Mouse (Mus musculus) liver, embryonic 18 days (tissue): ENCODE data around the gene Prr18. TPM values are rescaled to one million over a fixed set of nuclear protein-coding genes. Genes with fewer than 3 reads are reported as not detected.

ENCODE experiments used
- polyA plus RNA-seq: library from polyadenylated mRNA; depleted of rRNA; stranded (reverse); fragments of >200 nt; gene quantifications from 2 replicates; pipeline ENCODE4 v1.2.3, GENCODE M21; 2012; rRNA removed

Gene Prr18
- 0.06 and 0.07 TPM in 2 replicates for polyA plus RNA-seq

DNA sequence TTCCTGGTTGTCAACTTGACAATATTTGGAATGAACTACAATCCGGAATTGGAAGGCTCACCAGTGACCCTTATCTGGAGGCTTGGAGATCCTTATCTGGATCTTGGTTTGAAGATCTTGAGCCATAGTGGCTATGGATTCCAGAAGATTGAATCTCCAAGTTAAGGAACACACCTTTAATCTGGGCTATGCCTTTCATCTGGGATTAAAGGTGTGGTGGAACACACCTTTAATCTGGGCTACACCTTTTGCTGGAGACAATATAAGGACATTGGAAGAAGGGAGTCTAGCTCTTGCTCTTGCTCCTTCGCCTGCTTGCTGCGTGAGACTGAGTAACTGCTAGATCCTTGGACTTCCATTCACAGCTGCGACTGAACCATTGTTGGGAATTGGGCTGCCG, at the start of gene Prr18:
Gene Prr18 (plus strand): TSS at position 301 of the 400 bp plus-strand sequence.

DNA sequence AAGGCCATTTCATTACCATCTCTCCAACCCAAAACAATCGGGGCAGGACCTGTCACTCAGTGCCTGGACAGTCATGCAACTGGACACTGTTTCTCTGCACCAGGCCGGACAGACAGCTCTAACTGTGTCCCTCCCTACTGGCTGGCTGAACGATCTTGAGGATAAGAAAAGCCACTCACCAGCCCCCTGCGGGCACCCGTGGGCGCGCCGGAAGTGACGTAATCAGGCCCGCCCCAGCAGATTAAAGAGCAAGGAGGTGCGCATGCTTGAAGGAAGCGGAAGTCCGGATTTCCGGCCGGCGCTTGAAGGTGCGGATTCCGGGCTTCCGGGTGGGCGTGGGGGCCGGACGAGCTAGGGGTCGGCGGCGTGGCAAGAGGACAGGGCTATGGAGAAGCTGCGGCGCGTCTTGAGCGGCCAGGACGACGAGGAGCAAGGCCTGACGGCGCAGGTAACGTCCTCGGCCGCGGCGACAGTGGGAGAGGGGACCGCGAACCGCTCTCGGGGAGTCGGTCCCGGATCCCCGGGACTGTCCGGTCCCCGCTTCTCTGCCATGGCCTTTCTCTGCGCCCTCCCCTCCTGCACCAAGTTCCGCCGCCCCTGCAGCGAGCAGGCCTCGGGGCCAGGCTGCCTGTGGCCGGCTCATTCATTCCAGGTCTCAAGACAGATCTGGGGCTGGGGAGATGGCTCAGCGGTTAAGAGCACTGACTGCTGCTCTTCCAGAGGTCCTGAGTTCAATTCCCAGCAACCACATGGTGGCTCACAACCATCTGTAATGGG, 26.2 kb upstream of the Prr18 start, which contains the start of gene Sft2d1:
Gene Sft2d1 (plus strand): TSS at position 265 of the 777 bp plus-strand sequence.

DNA sequence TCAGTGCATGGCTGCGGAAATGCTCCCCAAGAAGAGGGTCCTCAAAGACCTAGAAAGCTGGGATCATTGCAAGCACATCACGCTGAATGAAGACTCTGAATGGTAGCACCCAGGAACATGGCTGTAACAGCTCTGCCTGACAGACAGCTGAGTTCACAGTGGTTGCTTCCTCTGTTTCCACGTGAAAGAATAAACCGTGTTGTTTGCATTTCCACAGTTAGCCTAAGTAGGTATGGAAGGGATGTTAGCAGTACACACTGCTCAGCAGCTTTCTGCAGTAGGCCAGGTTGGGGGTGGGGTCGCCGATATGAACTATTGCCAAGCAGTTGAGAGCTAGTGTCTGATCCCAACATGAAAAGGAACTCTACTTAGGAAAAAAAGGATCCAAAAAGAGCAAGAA, 18.4 kb downstream of the Prr18 start, which contains the start of gene T2:
Gene T2 (plus strand): TSS at position 301 of the 400 bp plus-strand sequence.

Other genes starting within 250 kb of the Prr18 start
- gene Gm49673, start 189.7 kb upstream of the Prr18 start, polyA plus RNA-seq: 0.08 and 0.14 TPM in 2 replicates
- gene Rnaset2a, start 189.4 kb upstream of the Prr18 start, polyA plus RNA-seq: 23.4 and 26.2 TPM in 2 replicates
- gene Fgfr1op, start 172.0 kb upstream of the Prr18 start, polyA plus RNA-seq: 4.3 and 4.6 TPM in 2 replicates
- gene Ccr6, start 101.4 kb upstream of the Prr18 start, polyA plus RNA-seq: 0.05 and 0.06 TPM in 2 replicates
- gene Mpc1, start 54.6 kb upstream of the Prr18 start, polyA plus RNA-seq: 398 and 535 TPM in 2 replicates
- gene Sft2d1, start 26.4 kb upstream of the Prr18 start, polyA plus RNA-seq: 63.7 and 64.1 TPM in 2 replicates
- gene T2, start 18.5 kb downstream of the Prr18 start, polyA plus RNA-seq: 0.02 TPM in 1 of 2 replicates, not detected in the other
- not detected in 2 replicates for gene T, start 97.0 kb downstream of the Prr18 start, polyA plus RNA-seq
- 0.88 and 1.1 TPM in 2 replicates for gene Pde10a, start 187.9 kb downstream of the Prr18 start, polyA plus RNA-seq
- not detected in 2 replicates for gene Gm17087, start 229.5 kb downstream of the Prr18 start, polyA plus RNA-seq